Mouse (Mus musculus): ENCODE data around the gene Prkacb.
"Not testable (repeated sequence)": the region's sequence is repeated elsewhere in the genome, so short reads cannot be mapped to it uniquely, and the experiment has no call there.

Prkacb gene

GRCm38 (mm10) chr3:146778451-146778850 lies 34.3 kb downstream of the Prkacb start:
- DNase-seq (ENCODE audit: low spot score) = no peak

GRCm38 (mm10) chr3:146776711-146777110 lies 36.1 kb downstream of the Prkacb start:
- no peak for DNase-seq (ENCODE audit: low spot score)

- no peak for DNase-seq (ENCODE audit: low spot score)
Observed at GRCm38 (mm10) chr3:146770853-146771252, 41.9 kb downstream of the Prkacb start.

GRCm38 (mm10) chr3:146769940-146770659 lies 42.7 kb downstream of the Prkacb start:
- DNase-seq (ENCODE audit: low spot score) = no peak

GRCm38 (mm10) chr3:146769569-146769939 lies 43.2 kb downstream of the Prkacb start:
- DNase-seq (ENCODE audit: low spot score) = no peak

DNA sequence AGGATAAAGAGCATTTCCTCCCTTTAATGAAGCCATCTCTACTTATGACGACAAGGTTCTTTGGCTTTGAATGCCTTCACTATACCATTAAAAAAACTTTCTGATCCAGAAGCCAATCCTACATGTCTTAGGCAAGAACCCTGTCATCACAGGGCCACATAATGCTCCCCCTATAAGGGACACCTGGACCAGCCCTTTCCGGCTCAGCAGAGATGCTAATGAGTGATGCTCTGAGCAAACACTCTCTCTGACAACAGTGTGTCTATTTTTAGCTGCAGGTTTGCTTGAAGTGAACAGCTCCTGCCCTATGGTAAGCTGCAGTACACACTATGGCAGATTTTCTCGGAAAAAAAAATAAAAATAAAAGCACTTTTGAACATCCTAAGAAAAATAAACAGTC lies 43.9 kb downstream of the Prkacb start:
- no peak for DNase-seq (ENCODE audit: low spot score)

DNA sequence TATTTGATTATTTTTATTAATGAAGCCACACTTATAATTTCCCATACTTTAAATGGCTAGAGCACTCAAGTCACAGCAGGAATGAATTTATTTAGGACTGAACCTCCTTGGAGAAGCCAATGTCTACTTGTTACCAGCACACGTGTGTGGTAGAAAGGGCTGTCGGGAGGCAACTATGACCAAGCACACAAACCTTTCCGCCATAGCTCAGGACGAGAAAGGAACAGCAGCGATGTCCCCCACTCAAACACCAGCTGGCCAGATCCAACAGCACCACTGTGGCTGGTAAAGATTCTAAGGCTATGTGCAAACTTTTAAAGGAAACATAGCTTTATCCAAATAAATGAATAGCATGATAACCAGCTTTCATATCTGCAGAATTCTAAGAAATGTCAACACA lies 44.4 kb downstream of the Prkacb start:
- DNase-seq (ENCODE audit: low spot score) = no peak

DNA sequence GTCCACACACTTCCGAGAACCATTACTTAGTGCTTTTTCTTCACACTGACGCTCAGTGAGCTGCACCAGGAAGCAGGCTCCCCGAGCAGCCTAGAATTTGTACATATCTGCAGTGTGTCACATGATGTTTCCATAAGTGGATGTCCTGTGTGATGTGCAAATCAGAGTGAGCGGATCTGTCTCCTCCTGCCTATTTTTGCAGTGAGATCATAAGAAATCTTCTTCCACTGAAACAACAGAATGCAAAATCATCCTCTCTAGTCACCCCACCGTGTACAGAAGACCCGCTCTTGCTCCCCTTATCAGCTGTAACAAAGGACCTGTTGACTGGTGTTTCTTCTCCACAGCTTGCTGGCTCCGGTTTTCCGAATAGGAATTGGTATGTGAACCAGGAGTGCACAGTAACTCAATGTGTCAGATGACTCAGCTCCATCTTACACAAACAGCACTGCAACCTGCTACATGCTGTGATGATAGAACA lies 46.0 kb downstream of the Prkacb start:
- no peak for DNase-seq (ENCODE audit: low spot score)

DNA sequence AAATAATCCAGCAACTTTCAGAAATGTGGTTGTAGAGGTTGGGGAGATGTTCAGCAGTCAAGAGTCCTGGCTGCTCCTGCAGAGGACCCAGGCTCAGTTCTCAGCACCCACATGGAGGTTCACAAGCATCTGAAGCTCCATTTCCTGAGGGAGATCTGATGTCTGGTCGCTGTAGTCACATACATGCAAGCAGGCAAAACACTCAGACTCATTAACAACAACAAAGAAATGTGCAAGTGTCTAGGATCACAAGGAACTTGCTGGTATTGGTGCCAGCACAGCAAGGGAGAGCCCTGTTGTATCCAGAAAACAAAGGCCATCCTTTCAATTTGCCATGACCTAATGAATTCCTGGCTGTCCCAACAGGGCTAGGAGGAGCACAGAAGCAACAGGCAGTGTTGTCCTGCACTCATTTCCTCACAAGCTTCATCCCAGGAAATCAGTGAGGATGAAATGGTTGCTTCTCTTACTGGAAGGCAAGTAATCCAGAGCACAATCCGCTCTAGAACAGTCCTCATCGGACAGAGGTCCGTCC lies 46.7 kb downstream of the Prkacb start:
- DNase-seq (ENCODE audit: low spot score) = no peak

- DNase-seq (ENCODE audit: low spot score) = no peak
Observed at GRCm38 (mm10) chr3:146764871-146765529, 47.8 kb downstream of the Prkacb start.

GRCm38 (mm10) chr3:146763054-146763453 lies 49.7 kb downstream of the Prkacb start:
- not testable (repeated sequence) for DNase-seq (ENCODE audit: low spot score)

GRCm38 (mm10) chr3:146761276-146761675 lies 51.5 kb downstream of the Prkacb start:
- DNase-seq (ENCODE audit: low spot score) = no peak

DNA sequence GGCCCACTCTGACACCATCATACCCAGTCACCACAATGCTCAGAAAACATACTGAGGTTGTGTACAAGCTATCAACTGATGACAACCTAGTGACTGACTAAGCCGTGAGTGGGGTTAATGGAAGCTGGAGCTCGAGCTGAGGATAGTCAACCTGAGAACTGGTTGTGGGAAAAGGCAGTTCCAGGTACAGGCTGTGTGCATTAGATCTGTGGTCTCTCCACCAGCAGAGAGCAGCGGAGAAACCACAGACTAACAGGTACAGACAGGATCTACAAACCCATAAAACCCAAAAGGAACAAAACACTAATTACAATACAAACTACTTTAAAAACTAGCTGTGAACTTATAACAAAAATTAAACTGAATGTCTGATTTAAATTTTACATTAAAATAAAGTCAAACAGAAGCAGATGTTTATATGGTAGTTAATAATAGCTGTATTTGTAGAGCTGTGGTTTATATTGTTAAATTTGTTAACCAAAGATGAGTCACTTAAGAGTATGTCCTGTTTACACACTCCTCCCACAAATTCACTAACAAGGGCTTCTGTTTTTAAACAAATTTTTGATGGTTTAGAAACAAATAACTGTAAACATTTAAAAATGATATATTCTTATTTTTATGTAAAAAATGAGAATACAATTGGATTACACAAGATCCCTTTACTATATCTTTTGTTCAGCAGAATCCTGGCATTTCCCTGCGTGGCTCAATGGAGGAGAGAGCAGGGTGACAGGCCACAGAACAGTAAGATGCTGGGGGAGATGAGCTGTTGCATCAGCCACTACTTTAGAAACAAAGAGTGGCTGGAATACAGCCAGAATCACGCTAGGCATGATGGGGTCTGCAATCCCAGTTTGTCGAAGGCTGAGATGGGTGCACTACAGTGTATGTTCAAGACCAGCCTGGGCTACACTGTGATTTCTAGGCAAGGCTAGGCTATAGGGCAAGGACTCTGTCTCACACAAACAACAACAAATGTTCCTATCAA lies 54.5 kb downstream of the Prkacb start:
- no peak for DNase-seq (ENCODE audit: low spot score)

- DNase-seq (ENCODE audit: low spot score) = no peak
Observed at GRCm38 (mm10) chr3:146754270-146754669, 58.5 kb downstream of the Prkacb start.

- DNase-seq (ENCODE audit: low spot score) = no peak
Observed at GRCm38 (mm10) chr3:146741564-146742202, 71.1 kb downstream of the Prkacb start.

DNA sequence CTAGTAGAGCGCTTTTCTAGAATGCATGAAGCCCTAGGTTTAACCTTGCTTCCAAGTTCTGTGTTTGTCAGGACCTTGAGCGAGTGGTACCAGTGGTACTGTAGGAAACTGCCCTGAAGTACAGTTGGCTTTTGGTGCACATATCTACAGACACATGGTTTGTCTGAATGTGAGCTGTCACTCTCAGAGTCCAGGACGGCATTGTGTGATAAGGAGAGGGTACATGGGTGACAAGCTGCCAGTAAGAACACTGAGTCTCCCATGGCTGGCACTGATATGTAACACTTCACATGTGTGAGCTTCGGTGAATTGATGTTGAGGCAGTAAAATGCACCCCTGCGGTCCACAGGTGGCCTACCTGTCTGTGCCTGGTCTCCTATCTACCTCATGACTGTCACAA lies 71.6 kb downstream of the Prkacb start:
- DNase-seq (ENCODE audit: low spot score) = no peak

- DNase-seq (ENCODE audit: low spot score) = not testable (repeated sequence)
Observed at GRCm38 (mm10) chr3:146736186-146736585, 76.6 kb downstream of the Prkacb start.

DNA sequence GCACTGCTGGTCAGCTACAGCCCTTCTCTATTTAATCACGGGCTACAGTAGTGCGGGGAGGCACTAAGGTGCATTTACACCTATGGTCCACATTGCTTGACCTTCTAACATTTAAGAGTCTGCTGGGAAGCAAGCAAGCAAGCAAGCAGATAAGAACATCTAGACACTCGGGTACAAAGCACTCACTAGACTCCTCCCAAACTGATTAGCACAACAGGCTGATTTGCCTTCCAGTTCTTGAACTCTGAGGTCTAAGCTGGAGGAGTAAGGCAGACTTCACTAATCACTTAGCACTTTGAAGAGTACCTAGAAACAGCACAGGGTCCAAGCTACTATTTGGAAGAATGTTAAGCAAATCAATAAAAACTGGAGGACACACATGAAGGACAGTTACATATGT lies 77.1 kb downstream of the Prkacb start:
- no peak for DNase-seq (ENCODE audit: low spot score)

DNA sequence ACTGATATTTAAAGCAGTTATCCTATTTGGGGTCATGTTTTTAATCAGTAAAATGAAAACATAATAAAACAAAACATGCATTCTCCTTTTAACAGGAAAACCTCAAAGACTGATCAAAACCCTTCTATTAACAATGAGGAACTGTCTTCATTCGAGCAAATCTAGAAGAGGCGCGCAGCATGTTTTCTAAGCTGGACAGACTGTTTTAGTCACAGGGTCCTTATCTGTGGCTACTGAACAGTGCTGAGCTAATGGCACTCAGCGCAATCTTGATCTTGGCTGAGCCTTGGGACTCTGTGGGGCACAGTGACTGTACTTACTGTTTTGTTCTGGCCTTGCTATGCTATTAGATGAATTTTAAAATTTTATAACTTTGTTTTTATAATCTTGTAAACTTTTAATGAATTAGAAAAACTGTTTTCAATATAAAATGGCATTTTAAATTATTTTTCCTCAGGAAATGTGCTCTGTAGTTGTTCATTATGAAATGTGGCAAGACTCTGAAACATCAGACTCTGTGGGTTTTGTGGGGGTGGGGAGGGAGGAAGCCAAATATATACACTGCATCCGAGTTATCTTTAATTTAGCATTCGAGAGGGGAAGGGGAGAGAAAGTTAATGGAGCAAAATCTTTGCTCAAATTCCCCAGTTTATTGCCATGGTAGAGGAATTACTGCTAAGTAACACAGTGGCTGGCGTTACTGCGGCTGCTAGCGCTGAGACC lies 77.7 kb downstream of the Prkacb start:
- no peak for DNase-seq (ENCODE audit: low spot score)

DNA sequence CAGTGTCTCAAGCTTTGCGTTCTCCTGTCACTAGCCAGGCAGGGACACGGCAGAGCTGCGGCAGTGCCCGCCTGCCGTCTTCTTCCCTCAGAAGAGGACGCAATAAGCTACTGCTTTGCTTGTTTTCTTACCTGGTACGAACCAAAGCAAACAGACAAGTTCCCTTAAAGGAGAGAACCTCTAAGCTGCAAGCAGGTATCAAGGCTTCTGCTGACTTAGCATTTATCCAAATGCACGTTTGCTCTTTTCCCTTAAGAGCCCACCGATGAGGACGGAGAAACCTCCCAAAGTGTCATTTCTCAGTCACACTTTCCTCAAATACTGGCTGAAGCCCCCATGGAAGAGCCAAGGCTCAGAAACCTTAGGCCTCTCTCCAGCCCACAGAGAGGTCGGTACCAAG lies 81.3 kb downstream of the Prkacb start:
- no peak for DNase-seq (ENCODE audit: low spot score)

- DNase-seq (ENCODE audit: low spot score) = peak; percentile 5
Observed at GRCm38 (mm10) chr3:146723037-146723436, 89.8 kb downstream of the Prkacb start.

Data from adipocyte (in vitro differentiated cells).